Mouse (Mus musculus): Measurements from ENCODE around the gene Bdnf. TPM values are rescaled to one million over a fixed set of nuclear protein-coding genes. Genes with fewer than 3 reads are reported as not detected.

Gene Bdnf
- total and polyA plus RNA-seq, 3 experiments, result 0.04 TPM; not detected in 2

DNA sequence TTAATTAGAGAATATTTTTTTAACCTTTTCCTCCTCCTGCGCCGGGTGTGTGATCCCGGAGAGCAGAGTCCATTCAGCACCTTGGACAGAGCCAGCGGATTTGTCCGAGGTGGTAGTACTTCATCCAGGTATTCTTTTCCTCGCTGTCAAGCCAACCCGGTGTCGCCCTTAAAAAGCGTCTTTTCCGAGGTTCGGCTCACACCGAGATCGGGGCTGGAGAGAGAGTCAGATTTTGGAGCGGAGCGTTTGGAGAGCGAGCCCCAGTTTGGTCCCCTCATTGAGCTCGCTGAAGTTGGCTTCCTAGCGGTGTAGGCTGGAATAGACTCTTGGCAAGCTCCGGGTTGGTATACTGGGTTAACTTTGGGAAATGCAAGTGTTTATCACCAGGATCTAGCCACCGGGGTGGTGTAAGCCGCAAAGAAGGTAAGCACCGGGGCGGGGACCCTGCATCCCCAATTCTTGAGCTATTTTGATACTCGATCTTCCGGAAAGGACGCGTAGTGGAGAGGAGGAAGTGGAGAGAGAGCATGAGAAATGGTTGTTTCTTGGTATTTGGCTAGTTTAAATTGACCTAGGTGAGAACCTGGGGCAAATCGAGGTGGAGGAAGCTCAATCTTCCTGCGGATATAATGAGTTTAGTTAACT is 1.6 kb downstream of the Bdnf start:
- Histone ChIP-seq H3K27me3 (replicated peaks) (no peaks in the 10 kb centered on the region), H3K79me2 (replicated peaks; ENCODE audit: control insufficient read depth, extremely low read depth, insufficient read depth, poor library complexity, severe bottlenecking) (no peaks in the 10 kb centered on the region), H3K9me3 (replicated peaks; ENCODE audit: low read length) (no peaks in the 10 kb centered on the region), H3K4me3 (replicated peaks in 1 of 3; ENCODE audit: low read depth in 2 of 3, low read length in 2 of 3, poor library complexity in 1 of 3) (no peak overlapping the region), H3K4me1 (ENCODE audit: control insufficient read depth in 1 of 2, insufficient read depth in 2 of 2) (no peaks in the 10 kb centered on the region), H3K4me2 (ENCODE audit: insufficient read depth, low read depth, poor library complexity, severe bottlenecking) (no peak overlapping the region), H3K9ac (ENCODE audit: insufficient read depth, low read depth) (no peak overlapping the region), H3K36me3 (replicated peaks in 1 of 2; ENCODE audit: control insufficient read depth in 1 of 2, insufficient read depth in 1 of 2, low read length in 1 of 2) (no peaks in the 10 kb centered on the region), H3K27ac (ENCODE audit: insufficient read depth, low read depth) (no peak overlapping the region)
- DNase-seq (ENCODE audit: extremely low read depth), result no peak
- TF ChIP-seq GABPA (IDR thresholded peaks at IDR 0.05; ENCODE audit: insufficient replicate concordance, low read depth, low read length), result no peak
- no peak for TF ChIP-seq NRF1 (IDR thresholded peaks at IDR 0.05; ENCODE audit: low read depth, low read length)
- TF ChIP-seq ELF1 (IDR thresholded peaks at IDR 0.05; ENCODE audit: low read depth, low read length), result no peak
- TF ChIP-seq CTCF (conservative IDR thresholded peaks at IDR 0.05 in 1 of 2, IDR thresholded peaks at IDR 0.05 in 1 of 2; ENCODE audit: low read depth in 2 of 2, low read length in 2 of 2), result no peak
- TF ChIP-seq CHD2 (IDR thresholded peaks at IDR 0.05; ENCODE audit: low read length), result no peak
- TF ChIP-seq BHLHE40 (IDR thresholded peaks at IDR 0.05; ENCODE audit: low read depth, low read length), result no peak
- TF ChIP-seq MAX (IDR thresholded peaks at IDR 0.05; ENCODE audit: low read length), result no peak
- TF ChIP-seq MYC (IDR thresholded peaks at IDR 0.05; ENCODE audit: low read depth, low read length), result no peak
- TF ChIP-seq SMC3 (IDR thresholded peaks at IDR 0.05; ENCODE audit: low read depth, low read length), result no peak
- no peak for TF ChIP-seq RAD21 (IDR thresholded peaks at IDR 0.05; ENCODE audit: low read depth, low read length)
- no peak for TF ChIP-seq POLR2A (IDR thresholded peaks at IDR 0.05; ENCODE audit: low read depth, low read length)
- no peak for TF ChIP-seq PAX5 (IDR thresholded peaks at IDR 0.05; ENCODE audit: low read length)
- no peak for TF ChIP-seq SIN3A (IDR thresholded peaks at IDR 0.05; ENCODE audit: low read length)
- TF ChIP-seq MAFK (IDR thresholded peaks at IDR 0.05; ENCODE audit: insufficient replicate concordance, low read length), result no peak
- no peak for TF ChIP-seq TBP (conservative IDR thresholded peaks at IDR 0.05; ENCODE audit: low read depth, low read length)
- TF ChIP-seq ETS1 (conservative IDR thresholded peaks at IDR 0.05; ENCODE audit: low read depth, low read length), result no peak
- TF ChIP-seq IRF4 (IDR thresholded peaks at IDR 0.05; ENCODE audit: low read depth, low read length), result no peak
- TF ChIP-seq JUND (conservative IDR thresholded peaks at IDR 0.05; ENCODE audit: low read depth, low read length), result no peak
- TF ChIP-seq E2F4 (IDR thresholded peaks at IDR 0.05; ENCODE audit: insufficient replicate concordance, low read depth, low read length), result no peak
- no peak for TF ChIP-seq ZNF384 (IDR thresholded peaks at IDR 0.05; ENCODE audit: low read depth, low read length)
- dilution Hi-C loops (cut with MboI; ENCODE audit: extremely low pct_ligation_motif_present, extremely low pct_unique_long_range_greater_than_20kb, low sequenced_read_pairs) (no loop called here), in situ Hi-C loops (cut with MboI; ENCODE audit: low pct_ligation_motif_present, low pct_unique_long_range_greater_than_20kb, low sequenced_read_pairs) (loop anchor here (25.0 kb wide), 2 partner anchors 789 to 964 kb away; no protein-coding TSS in a partner anchor)

DNA sequence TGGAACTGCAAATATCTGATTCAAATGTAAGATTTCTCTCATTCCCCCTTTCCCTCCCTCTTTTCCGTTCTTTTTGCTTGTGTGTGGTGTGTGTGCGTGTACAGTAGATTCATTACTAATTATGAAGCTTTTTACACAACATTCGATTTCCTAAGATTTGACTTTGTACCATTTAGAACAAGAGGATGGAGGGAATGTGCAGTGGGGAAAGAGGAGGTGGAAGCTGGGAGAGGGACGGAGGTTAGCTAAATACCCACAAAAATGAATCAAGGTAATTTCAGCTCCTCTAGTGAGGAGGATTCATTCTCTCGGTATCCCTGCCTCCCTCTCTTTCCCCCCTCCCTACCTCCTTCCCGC is 2.1 kb downstream of the Bdnf start:
- Histone ChIP-seq H3K36me3 (replicated peaks in 1 of 2; ENCODE audit: control insufficient read depth in 1 of 2, insufficient read depth in 1 of 2, low read length in 1 of 2) (no peaks in the 10 kb centered on the region), H3K79me2 (replicated peaks; ENCODE audit: control insufficient read depth, extremely low read depth, insufficient read depth, poor library complexity, severe bottlenecking) (no peaks in the 10 kb centered on the region), H3K4me3 (replicated peaks in 1 of 3; ENCODE audit: low read depth in 2 of 3, low read length in 2 of 3, poor library complexity in 1 of 3) (no peak overlapping the region), H3K4me2 (ENCODE audit: insufficient read depth, low read depth, poor library complexity, severe bottlenecking) (no peak overlapping the region), H3K27me3 (replicated peaks) (no peaks in the 10 kb centered on the region), H3K27ac (ENCODE audit: insufficient read depth, low read depth) (no peak overlapping the region), H3K9me3 (replicated peaks; ENCODE audit: low read length) (no peaks in the 10 kb centered on the region), H3K4me1 (ENCODE audit: control insufficient read depth in 1 of 2, insufficient read depth in 2 of 2) (no peaks in the 10 kb centered on the region), H3K9ac (ENCODE audit: insufficient read depth, low read depth) (no peak overlapping the region)
- DNase-seq (ENCODE audit: extremely low read depth), result no peak
- dilution Hi-C loops (cut with MboI; ENCODE audit: extremely low pct_ligation_motif_present, extremely low pct_unique_long_range_greater_than_20kb, low sequenced_read_pairs) (no loop called here), in situ Hi-C loops (cut with MboI; ENCODE audit: low pct_ligation_motif_present, low pct_unique_long_range_greater_than_20kb, low sequenced_read_pairs) (loop anchor here (25.0 kb wide), 2 partner anchors 789 to 964 kb away; no protein-coding TSS in a partner anchor)
- no peak for TF ChIP-seq GABPA (IDR thresholded peaks at IDR 0.05; ENCODE audit: insufficient replicate concordance, low read depth, low read length)
- TF ChIP-seq ZNF384 (IDR thresholded peaks at IDR 0.05; ENCODE audit: low read depth, low read length), result no peak
- no peak for TF ChIP-seq NRF1 (IDR thresholded peaks at IDR 0.05; ENCODE audit: low read depth, low read length)
